Mouse (Mus musculus) heart, embryonic 12.5 days (tissue): ENCODE measurements around the gene Nfyc. TPM values are rescaled to one million over a fixed set of nuclear protein-coding genes. Genes with fewer than 3 reads are reported as not detected.

Experiments
- ATAC-seq: fragments of 200-750 bp; cut with Nextera tagmentation; 2 replicates; pipeline ENCODE4 v1.8.0; 2017; ENCODE audit warnings: moderate TSS enrichment, moderate library complexity; ENCODE audit not compliant: insufficient number of reproducible peaks, low FRiP score
- H3K27ac ChIP-seq: fragments of 300-500 bp; sonication (generic); 2 replicates; pipeline ENCODE4 v1.5.1; 2016; ENCODE audit warnings: mild to moderate bottlenecking, moderate library complexity; ENCODE audit not compliant: poor library complexity, severe bottlenecking
- H3K27me3 ChIP-seq: fragments of 300-500 bp; sonication (generic); replicated peaks from 2 replicates; pipeline ENCODE4 v1.6.1; 2016; ENCODE audit warnings: mild to moderate bottlenecking, moderate library complexity
- H3K36me3 ChIP-seq: fragments of 300-500 bp; sonication (generic); 2 replicates; pipeline ENCODE4 v1.6.1; 2016; ENCODE audit warnings: mild to moderate bottlenecking, moderate library complexity
- H3K4me1 ChIP-seq: fragments of 300-500 bp; sonication (generic); replicated peaks from 2 replicates; pipeline ENCODE4 v1.6.1; 2016; ENCODE audit warnings: mild to moderate bottlenecking
- H3K4me2 ChIP-seq: fragments of 300-500 bp; sonication (generic); 2 replicates; pipeline ENCODE4 v1.6.1; 2016; ENCODE audit warnings: mild to moderate bottlenecking, moderate library complexity
- H3K4me3 ChIP-seq: fragments of 300-500 bp; sonication (generic); 2 replicates; pipeline ENCODE4 v1.5.1; 2016; ENCODE audit warnings: mild to moderate bottlenecking
- H3K9ac ChIP-seq: fragments of 300-500 bp; sonication (generic); 2 replicates; pipeline ENCODE4 v1.6.1; 2016; ENCODE audit warnings: mild to moderate bottlenecking, moderate library complexity
- H3K9me3 ChIP-seq: fragments of 300-500 bp; sonication (generic); replicated peaks from 2 replicates; pipeline ENCODE4 v1.6.1; 2016; ENCODE audit warnings: mild to moderate bottlenecking, moderate library complexity
- WGBS: fragments of 180-500 bp; shearing (Covaris S2); methylation state at CpG from one replicate; pipeline ENCODE4 v1.1.7; 2016; 5-methylcytosine and 5-hydroxymethylcytosine counted together
- polyA plus RNA-seq: library from polyadenylated mRNA; unstranded; fragments of >200 nt; fragmentation: Nextera tagmentation; extraction: Ambion mirVana; gene quantifications from 2 replicates; pipeline ENCODE4 v1.2.1, GENCODE M21; 2016

The Nfyc gene
- polyA plus RNA-seq, 1 experiment from 2014 or later = 102 TPM

DNA sequence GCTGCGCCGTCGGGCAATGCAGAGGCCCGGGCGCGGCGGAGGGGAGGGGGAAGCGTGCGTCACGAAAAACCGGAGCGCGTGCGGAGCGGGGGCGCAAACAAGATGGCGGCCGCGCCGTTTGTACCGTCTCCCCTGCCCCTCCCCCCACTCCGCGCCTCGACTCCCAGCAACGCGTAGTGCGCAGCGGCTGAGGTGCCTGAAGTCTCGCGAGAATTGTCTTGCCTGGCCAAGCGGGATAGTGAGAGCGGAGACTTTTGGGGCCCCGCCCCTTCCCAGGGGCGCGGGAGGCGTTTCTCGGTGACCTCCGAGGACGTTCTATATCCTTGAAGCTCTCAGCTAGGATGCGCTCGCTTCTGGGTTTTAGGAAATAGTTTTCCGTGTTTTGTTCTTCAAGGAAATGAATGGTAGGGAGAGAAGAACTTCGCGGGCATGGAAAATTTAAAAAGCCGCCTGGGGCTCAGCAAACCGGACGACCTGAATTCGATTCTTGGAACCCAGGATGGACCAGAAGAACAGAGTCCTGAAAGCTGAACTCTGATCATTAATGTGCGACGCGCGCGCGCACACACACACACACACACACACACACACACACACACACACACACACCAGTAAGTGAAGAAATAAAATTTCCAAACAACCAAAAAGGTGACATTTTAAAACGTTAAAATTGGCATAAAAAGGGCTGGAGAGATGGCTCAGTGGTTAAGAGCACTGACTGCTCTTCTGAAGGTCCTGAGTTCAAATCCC lies 5.6 kb downstream of the Nfyc start:
- peak overlapping the region; percentile 99 for H3K27ac ChIP-seq
- WGBS = under 1% methylated on average over 53 of the region's 55 CpGs
- peaks cover 24% of the 10 kb centered on the region for H3K4me1 ChIP-seq
- peak; percentile 97 for ATAC-seq
- peak overlapping the region; percentile 66 for H3K4me3 ChIP-seq
- peak overlapping the region; percentile 98 for H3K9ac ChIP-seq
- H3K27me3 ChIP-seq = no peaks in the 10 kb centered on the region
- peaks cover 4% of the 10 kb centered on the region; the same call in 1 of the 2 replicates for H3K36me3 ChIP-seq
- H3K4me2 ChIP-seq = peak overlapping the region; percentile 88
- H3K9me3 ChIP-seq = no peaks in the 10 kb centered on the region

DNA sequence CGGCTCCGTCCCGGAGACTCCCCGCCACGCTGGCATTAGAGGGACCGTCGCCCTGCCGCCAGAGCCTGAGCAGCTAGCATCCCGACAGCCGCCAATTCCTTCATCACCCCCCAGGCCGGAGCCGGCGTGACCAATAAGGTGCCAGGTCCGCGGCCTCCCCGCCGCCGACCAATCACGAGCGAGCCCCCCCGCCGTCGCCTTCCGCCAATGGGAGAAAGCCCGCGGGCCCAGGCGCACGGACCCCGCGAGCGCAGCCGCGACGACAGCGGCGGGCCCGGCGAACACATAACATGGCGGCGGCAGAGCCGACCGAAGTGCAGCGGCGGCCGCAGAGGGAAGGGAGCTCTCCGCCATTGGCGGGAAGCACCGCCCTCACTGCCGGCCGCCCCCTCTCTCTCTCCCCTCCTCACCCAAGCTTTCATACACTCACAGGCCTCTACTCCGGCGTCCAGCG lies 6.2 kb downstream of the Nfyc start:
- no peaks in the 10 kb centered on the region for H3K9me3 ChIP-seq
- H3K9ac ChIP-seq = peak overlapping the region; percentile 98
- WGBS = under 1% methylated on average over 53 of the region's 53 CpGs
- peak overlapping the region; percentile 66 for H3K4me3 ChIP-seq
- H3K36me3 ChIP-seq = peaks cover 4% of the 10 kb centered on the region; the same call in 1 of the 2 replicates
- ATAC-seq = peak; percentile 98
- H3K4me1 ChIP-seq = peaks cover 26% of the 10 kb centered on the region
- H3K27ac ChIP-seq = peak overlapping the region; percentile 99
- H3K27me3 ChIP-seq = no peaks in the 10 kb centered on the region
- peak overlapping the region; percentile 88 for H3K4me2 ChIP-seq

DNA sequence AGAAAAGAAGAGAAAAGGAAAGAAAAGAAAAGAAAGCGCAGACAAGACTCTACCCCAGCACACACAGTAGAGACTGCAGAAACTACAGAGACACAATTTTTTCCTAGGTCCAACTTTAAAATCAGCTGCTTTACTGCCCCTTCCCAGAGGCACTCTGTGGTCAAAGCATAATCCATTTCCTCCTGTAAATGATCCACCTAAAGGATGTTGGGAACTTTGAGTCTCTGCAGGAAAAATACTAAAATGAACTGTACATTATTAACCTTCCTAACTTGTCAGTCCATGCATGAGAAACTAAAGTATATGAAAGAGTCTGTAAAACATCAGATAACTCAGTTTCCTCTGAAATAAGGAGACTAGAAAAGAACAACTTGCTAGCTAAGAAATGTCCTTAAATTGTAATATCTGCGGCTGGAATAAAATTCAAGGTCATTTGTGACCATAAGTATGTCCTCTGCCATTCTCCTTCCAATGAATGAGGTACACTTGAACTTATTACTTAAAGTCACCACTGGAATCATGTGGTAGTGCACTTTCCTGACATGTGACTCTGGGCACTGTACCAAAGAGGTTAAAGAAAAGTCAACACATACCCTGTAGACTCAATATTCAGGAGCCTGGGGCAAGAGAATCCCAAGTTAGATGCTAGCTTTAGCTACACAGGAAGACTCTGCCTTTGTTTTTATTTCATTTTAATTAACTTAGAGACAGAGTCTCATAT lies 9.0 kb downstream of the Nfyc start:
- H3K4me3 ChIP-seq = no peak overlapping the region
- H3K27ac ChIP-seq = no peak overlapping the region
- H3K4me2 ChIP-seq = no peak overlapping the region
- no peak overlapping the region for H3K9ac ChIP-seq
- peaks cover 46% of the 10 kb centered on the region for H3K4me1 ChIP-seq
- no peaks in the 10 kb centered on the region for H3K27me3 ChIP-seq
- H3K9me3 ChIP-seq = no peaks in the 10 kb centered on the region
- 89% methylated on average over 2 of the region's 2 CpGs for WGBS
- peaks cover 4% of the 10 kb centered on the region; the same call in 1 of the 2 replicates for H3K36me3 ChIP-seq
- no peak for ATAC-seq

DNA sequence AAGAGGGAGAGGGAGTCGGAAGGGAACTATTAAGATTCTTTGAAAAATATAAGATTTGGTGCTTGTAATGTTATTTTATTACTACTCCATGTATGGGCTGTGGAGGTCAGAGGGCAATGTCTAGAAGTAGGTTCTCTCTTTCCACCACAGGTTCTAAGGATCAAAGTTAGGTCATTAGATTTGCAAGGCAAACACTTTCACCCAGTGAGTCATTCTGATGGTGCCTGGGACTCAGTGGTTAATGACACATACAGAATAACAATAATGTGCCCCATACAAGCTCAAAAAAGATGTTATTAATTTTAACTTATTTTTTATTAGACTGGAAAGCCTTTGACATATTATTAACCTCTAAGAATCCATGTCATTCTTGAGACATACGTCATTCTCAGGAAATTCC lies 11.5 kb downstream of the Nfyc start:
- Histone ChIP-seq H3K9ac (no peak overlapping the region), H3K4me2 (no peak overlapping the region), H3K9me3 (no peaks in the 10 kb centered on the region), H3K4me3 (no peak overlapping the region), H3K27ac (no peak overlapping the region), H3K27me3 (no peaks in the 10 kb centered on the region), H3K4me1 (peaks cover 57% of the 10 kb centered on the region), H3K36me3 (peaks cover 4% of the 10 kb centered on the region; the same call in 1 of the 2 replicates)
- WGBS = 92% methylated on average over 2 of the region's 2 CpGs
- ATAC-seq = no peak

DNA sequence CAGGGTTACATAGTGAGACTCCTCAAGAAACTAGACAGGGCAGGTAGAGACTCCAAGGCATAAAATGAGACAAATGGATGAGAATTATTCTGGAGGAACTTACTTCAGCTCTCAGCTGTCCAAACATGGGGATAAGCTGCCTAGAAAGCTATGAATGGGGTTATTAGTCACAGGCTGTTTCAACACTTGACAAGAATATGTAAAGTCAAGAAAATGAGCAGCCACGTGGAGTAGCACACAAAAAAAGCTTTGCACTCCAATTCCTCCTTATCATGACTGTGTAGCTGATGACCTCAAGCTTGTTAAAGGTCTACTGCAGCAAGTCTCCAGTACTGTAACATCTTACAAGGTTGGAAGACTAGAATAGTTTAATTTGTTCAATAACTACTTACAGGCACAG lies 12.1 kb downstream of the Nfyc start:
- Histone ChIP-seq H3K4me1 (peaks cover 53% of the 10 kb centered on the region), H3K4me3 (no peak overlapping the region), H3K36me3 (peaks cover 4% of the 10 kb centered on the region; the same call in 1 of the 2 replicates), H3K9me3 (no peaks in the 10 kb centered on the region), H3K27me3 (no peaks in the 10 kb centered on the region), H3K9ac (no peak overlapping the region), H3K27ac (no peak overlapping the region), H3K4me2 (no peak overlapping the region)
- WGBS = 18% methylated on average over 1 of the region's 1 CpGs
- no peak for ATAC-seq

DNA sequence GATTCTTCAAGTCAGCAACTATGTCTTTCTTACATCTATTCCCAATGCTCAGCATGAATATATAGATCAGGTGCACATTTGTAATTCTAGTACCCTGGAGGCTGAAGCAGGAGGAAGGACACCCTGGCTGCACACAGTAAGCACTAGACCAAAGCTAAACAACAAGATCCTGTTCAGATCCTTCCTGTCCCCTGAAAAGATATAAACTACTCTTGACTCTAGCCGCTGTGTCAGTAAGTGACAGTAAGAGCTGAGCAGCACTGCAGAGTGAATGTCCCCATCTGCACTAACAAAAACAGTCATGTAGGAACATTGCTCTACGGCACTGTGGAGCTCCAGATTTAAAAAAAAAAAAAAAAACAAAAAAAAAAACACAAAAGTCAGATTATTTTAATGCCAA lies 13.4 kb downstream of the Nfyc start:
- WGBS = 46% methylated on average over 2 of the region's 2 CpGs
- no peak overlapping the region for H3K9ac ChIP-seq
- no peaks in the 10 kb centered on the region for H3K27me3 ChIP-seq
- ATAC-seq = no peak
- no peak overlapping the region for H3K4me3 ChIP-seq
- H3K9me3 ChIP-seq = no peaks in the 10 kb centered on the region
- peaks cover 46% of the 10 kb centered on the region for H3K4me1 ChIP-seq
- no peak overlapping the region for H3K4me2 ChIP-seq
- H3K27ac ChIP-seq = no peak overlapping the region
- H3K36me3 ChIP-seq = no peaks in the 10 kb centered on the region; the same call in 1 of the 2 replicates

DNA sequence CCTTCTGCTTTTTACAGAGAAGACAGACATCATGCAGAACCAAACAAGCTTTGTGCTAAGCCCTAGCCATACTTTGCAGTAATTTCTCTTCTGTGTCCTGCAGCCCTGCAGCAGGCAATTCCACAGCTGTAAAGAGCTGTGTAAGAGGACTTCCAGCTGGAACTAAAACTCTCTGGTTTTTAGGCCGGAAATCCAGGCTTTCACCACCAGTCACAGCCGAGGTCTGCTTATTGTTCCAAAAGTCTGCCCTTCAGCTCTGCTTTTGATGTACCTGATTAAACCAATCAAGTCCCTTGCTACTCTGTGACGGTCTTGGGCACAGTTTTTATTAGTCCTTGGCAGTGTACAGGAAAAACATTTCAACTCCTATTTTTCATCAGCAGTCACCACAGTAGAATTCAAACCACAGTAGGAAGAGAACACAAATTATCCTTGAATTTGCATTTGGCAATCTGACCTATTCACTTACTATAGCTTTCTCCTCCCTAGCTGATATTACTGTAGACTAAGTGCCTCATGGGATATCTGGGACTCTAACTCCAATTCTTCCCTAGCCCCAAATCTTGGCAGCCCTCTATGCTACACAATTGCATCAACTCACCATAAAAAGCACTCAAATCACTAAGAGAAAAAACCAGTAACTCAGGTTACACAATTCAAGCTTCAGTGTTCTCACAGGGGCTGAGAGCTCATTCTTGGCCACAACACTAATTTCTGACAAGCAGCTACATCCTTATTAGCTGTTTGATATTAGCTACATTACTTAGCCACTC lies 14.2 kb downstream of the Nfyc start:
- peak; percentile 27; the same call in 1 of the 2 replicates for ATAC-seq
- Histone ChIP-seq H3K4me1 (peaks cover 48% of the 10 kb centered on the region), H3K4me3 (no peak overlapping the region), H3K27ac (peak overlapping the region; percentile 82), H3K27me3 (no peaks in the 10 kb centered on the region), H3K4me2 (peak overlapping the region; percentile 55), H3K36me3 (no peaks in the 10 kb centered on the region), H3K9me3 (no peaks in the 10 kb centered on the region), H3K9ac (no peak overlapping the region)
- 12% methylated on average over 3 of the region's 3 CpGs for WGBS

DNA sequence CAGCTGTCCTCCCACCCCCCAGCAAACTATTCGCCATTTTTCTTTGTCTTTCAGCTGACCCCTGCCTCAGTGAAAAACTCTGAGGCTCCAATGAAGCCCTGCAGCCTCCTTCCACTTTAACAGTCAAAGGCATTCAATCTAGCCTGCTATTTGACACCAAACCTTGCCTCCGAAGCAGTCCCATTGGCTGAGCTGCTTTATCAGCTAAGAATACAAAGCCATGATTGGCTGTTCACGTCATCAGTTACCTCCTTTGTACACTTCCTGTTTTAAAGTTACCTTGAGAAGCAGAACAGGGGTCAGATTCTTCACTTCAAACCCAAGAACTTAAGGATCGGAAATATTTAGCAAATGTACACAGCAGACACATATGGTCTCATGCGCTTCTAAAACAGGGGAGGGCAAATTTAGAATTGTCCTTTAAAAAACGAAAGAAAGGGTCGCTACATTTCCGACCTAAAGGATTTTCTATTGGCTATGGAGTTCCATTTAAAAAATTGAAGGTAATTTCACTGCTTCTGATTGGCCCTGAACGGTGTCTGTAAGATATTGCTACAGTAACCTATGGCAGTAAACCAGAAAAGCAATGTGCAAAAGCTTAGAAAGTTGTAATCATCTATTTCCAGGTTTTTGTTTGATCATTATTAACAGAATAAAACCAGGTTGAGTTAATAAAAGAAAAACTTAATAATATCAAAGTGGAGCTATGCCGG lies 15.6 kb downstream of the Nfyc start:
- Histone ChIP-seq H3K9ac (peak overlapping the region; percentile 71), H3K27me3 (no peaks in the 10 kb centered on the region), H3K36me3 (no peaks in the 10 kb centered on the region), H3K4me2 (peak overlapping the region; percentile 58), H3K27ac (peak overlapping the region; percentile 91), H3K9me3 (no peaks in the 10 kb centered on the region), H3K4me1 (peaks cover 53% of the 10 kb centered on the region), H3K4me3 (peak overlapping the region; percentile 59)
- ATAC-seq = peak; percentile 93
- 7% methylated on average over 10 of the region's 10 CpGs for WGBS

DNA sequence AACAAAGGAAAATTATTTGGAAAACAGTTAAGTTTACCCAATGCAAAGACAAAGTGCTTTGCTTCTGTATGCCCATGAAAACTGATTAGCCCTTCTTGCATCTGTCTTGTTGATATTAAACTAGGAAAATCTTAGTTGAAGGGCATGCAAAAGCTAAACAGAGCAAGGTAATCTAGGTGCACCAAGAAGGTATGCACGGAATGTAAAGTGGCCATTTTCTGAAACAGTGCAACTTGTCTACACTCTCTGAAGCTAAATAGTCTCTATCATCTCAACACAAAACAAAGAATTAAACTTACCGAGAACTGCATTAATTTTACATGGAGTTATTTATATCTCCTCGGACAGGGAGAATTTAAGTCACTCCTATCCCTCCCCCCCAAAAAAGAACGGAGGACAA lies 16.2 kb downstream of the Nfyc start:
- H3K36me3 ChIP-seq = no peaks in the 10 kb centered on the region
- no peaks in the 10 kb centered on the region for H3K9me3 ChIP-seq
- peak overlapping the region; percentile 91 for H3K27ac ChIP-seq
- WGBS = 12% methylated on average over 4 of the region's 4 CpGs
- H3K9ac ChIP-seq = peak overlapping the region; percentile 71
- H3K4me1 ChIP-seq = peaks cover 51% of the 10 kb centered on the region
- H3K27me3 ChIP-seq = no peaks in the 10 kb centered on the region
- H3K4me3 ChIP-seq = peak overlapping the region; percentile 59
- 0 out of 2 replicates have a peak, but pooled peaks have one; percentile 34 for ATAC-seq
- H3K4me2 ChIP-seq = peak overlapping the region; percentile 58

DNA sequence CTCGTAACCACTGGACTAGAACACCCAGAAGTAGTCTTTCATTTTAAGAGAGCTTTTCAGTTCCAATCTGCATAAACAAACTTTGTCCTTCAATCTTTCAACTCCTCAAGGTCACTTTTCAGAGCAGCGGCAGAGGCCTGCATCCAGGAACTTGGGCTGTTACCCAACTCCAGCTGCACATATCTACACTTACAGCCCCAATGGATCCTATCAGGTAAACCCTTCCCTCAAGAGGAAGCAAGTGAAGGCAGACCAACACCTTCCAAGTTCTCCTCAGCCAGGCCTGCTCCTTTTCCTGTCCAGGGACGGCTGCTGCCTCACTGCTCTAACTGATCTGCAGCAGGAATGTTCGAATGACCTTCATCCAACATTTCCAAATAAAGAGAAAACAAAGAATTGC lies 17.2 kb downstream of the Nfyc start:
- 16% methylated on average over 4 of the region's 4 CpGs for WGBS
- H3K9me3 ChIP-seq = no peaks in the 10 kb centered on the region
- no peaks in the 10 kb centered on the region for H3K36me3 ChIP-seq
- H3K4me1 ChIP-seq = peaks cover 49% of the 10 kb centered on the region
- peak overlapping the region; percentile 69 for H3K4me2 ChIP-seq
- ATAC-seq = no peak
- H3K27me3 ChIP-seq = no peaks in the 10 kb centered on the region
- peak overlapping the region; percentile 93 for H3K9ac ChIP-seq
- H3K27ac ChIP-seq = peak overlapping the region; percentile 96
- peak overlapping the region; percentile 59 for H3K4me3 ChIP-seq
